Mouse (Mus musculus): ENCODE results near the gene Myocd. TPM values are rescaled to one million over a fixed set of nuclear protein-coding genes. Genes with fewer than 3 reads are reported as not detected.

Gene Myocd
- polyA plus RNA-seq, 1 experiment from 2014 or later: not detected

DNA sequence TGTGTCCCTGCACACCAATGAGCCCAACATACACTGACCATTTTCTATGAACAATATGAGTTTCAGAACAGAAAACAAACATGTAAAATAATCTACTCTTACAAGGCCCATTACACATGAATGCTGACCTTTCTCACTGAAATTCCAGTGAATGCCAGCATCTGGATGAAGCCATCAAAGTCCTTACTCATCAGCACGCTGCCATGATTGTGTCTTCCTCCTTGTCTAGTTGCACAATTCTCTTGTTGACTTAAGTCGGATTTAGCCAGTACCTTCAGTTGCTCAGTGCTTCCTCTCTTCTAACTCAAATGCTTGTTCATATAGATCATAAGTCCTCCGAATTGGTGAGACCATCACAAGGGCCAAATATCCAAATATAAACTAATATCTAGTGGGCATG, 130.8 kb downstream of the Myocd start:
- no peak overlapping the region for H3K4me2 ChIP-seq (ENCODE audit: low read length)
- no peaks in the 10 kb centered on the region for H3K36me3 ChIP-seq (ENCODE audit: control insufficient read depth, insufficient read depth, low read length)
- WGBS: 89% methylated on average over 3 of the region's 3 CpGs
- no peak overlapping the region for H3K4me3 ChIP-seq (ENCODE audit: low read depth, low read length)
- H3K9ac ChIP-seq (ENCODE audit: low read length): no peak overlapping the region
- no peak for DNase-seq (ENCODE audit: low spot score)
- H3K9me3 ChIP-seq (replicated peaks; ENCODE audit: control insufficient read depth, low read length): no peaks in the 10 kb centered on the region
- no peaks in the 10 kb centered on the region for H3K27me3 ChIP-seq (replicated peaks; ENCODE audit: control insufficient read depth, insufficient read depth, low read length)
- no peaks in the 10 kb centered on the region for H3K4me1 ChIP-seq (ENCODE audit: control insufficient read depth, insufficient read depth, low read length)
- ATAC-seq: no peak
- H3K27ac ChIP-seq (ENCODE audit: low read depth, low read length): no peak overlapping the region

DNA sequence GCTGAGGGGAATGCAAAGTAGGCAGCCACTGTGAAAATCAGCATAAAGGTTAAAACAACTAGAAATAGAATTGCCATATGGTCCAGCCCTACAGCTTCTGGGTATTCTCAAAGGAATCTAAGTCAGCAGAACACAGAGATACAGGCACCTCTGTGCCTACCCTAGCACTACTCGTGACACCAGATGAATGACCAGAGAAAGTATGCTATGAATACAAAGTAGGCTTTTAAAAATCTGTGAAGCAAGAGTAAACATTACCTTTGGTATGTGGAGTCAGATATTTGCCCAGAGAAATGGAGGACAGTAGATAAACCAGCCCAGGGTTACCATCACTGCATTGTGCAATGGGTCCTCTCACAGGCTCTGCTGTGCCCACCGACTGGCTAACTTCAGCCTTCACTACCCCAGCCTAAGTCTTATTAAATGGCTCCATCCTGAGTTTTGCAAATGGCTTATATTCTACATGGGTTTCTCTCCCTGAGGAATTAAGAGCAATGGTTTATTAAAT, 132.6 kb downstream of the Myocd start:
- Histone ChIP-seq H3K9ac (ENCODE audit: low read length) (no peak overlapping the region), H3K27me3 (replicated peaks; ENCODE audit: control insufficient read depth, insufficient read depth, low read length) (no peaks in the 10 kb centered on the region), H3K4me1 (ENCODE audit: control insufficient read depth, insufficient read depth, low read length) (no peaks in the 10 kb centered on the region), H3K36me3 (ENCODE audit: control insufficient read depth, insufficient read depth, low read length) (no peaks in the 10 kb centered on the region), H3K4me2 (ENCODE audit: low read length) (no peak overlapping the region), H3K9me3 (replicated peaks; ENCODE audit: control insufficient read depth, low read length) (no peaks in the 10 kb centered on the region), H3K4me3 (ENCODE audit: low read depth, low read length) (no peak overlapping the region), H3K27ac (ENCODE audit: low read depth, low read length) (no peak overlapping the region)
- WGBS: 72% methylated on average over 2 of the region's 2 CpGs
- DNase-seq (ENCODE audit: low spot score) (no peak), ATAC-seq (no peak)

GRCm38 (mm10) chr11:65135251-65135739, 134.5 kb downstream of the Myocd start:
- no peak for DNase-seq (ENCODE audit: low spot score)

DNA sequence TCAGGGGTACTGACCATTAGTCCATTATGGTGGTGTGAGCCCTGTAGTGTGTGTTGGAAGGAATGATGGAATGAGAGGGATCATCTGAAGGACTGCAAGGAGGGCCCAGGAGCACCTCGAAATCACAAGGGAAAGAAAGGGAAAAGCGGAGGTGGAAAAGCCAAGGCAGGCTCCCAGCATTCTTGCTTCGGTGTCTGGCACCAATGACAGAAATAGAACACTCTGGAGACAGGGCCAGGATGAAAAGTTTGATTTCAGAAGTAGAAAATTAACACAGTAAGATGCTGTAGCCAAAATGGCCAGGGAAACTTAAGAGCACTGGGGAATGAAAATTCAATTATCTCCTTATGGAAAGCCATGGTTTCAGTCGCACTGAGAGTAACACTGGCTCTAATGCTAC, 136.1 kb downstream of the Myocd start:
- 90% methylated on average over 4 of the region's 4 CpGs for WGBS

More at GRCm38 (mm10) chr11:65135251-65135739, 134.5 kb downstream of the Myocd start:
- Histone ChIP-seq H3K4me3 (ENCODE audit: low read depth, low read length) (no peak overlapping the region), H3K4me2 (ENCODE audit: low read length) (no peak overlapping the region), H3K27me3 (replicated peaks; ENCODE audit: control insufficient read depth, insufficient read depth, low read length) (no peaks in the 10 kb centered on the region), H3K9ac (ENCODE audit: low read length) (no peak overlapping the region), H3K4me1 (ENCODE audit: control insufficient read depth, insufficient read depth, low read length) (no peaks in the 10 kb centered on the region), H3K9me3 (replicated peaks; ENCODE audit: control insufficient read depth, low read length) (no peaks in the 10 kb centered on the region), H3K27ac (ENCODE audit: low read depth, low read length) (no peak overlapping the region), H3K36me3 (ENCODE audit: control insufficient read depth, insufficient read depth, low read length) (no peaks in the 10 kb centered on the region)
- WGBS: 85% methylated on average over 8 of the region's 8 CpGs
- no peak for ATAC-seq

GRCm38 (mm10) chr11:65129110-65129509, 140.7 kb downstream of the Myocd start:
- H3K4me2 ChIP-seq (ENCODE audit: low read length): no peak overlapping the region
- no peak for DNase-seq (ENCODE audit: low spot score)
- no peak overlapping the region for H3K4me3 ChIP-seq (ENCODE audit: low read depth, low read length)
- H3K36me3 ChIP-seq (ENCODE audit: control insufficient read depth, insufficient read depth, low read length): no peaks in the 10 kb centered on the region
- no peak overlapping the region for H3K9ac ChIP-seq (ENCODE audit: low read length)
- WGBS: 89% methylated on average over 4 of the region's 4 CpGs
- no peaks in the 10 kb centered on the region for H3K9me3 ChIP-seq (replicated peaks; ENCODE audit: control insufficient read depth, low read length)
- H3K27me3 ChIP-seq (replicated peaks; ENCODE audit: control insufficient read depth, insufficient read depth, low read length): no peaks in the 10 kb centered on the region
- H3K27ac ChIP-seq (ENCODE audit: low read depth, low read length): no peak overlapping the region
- no peak for ATAC-seq
- H3K4me1 ChIP-seq (ENCODE audit: control insufficient read depth, insufficient read depth, low read length): no peaks in the 10 kb centered on the region

More for the DNA sequence above, 136.1 kb downstream of the Myocd start:
- Histone ChIP-seq H3K4me2 (ENCODE audit: low read length) (no peak overlapping the region), H3K27ac (ENCODE audit: low read depth, low read length) (no peak overlapping the region), H3K4me1 (ENCODE audit: control insufficient read depth, insufficient read depth, low read length) (no peaks in the 10 kb centered on the region), H3K9ac (ENCODE audit: low read length) (no peak overlapping the region), H3K27me3 (replicated peaks; ENCODE audit: control insufficient read depth, insufficient read depth, low read length) (no peaks in the 10 kb centered on the region), H3K36me3 (ENCODE audit: control insufficient read depth, insufficient read depth, low read length) (no peaks in the 10 kb centered on the region), H3K4me3 (ENCODE audit: low read depth, low read length) (no peak overlapping the region), H3K9me3 (replicated peaks; ENCODE audit: control insufficient read depth, low read length) (no peaks in the 10 kb centered on the region)
- ATAC-seq (no peak), DNase-seq (ENCODE audit: low spot score) (no peak)

DNA sequence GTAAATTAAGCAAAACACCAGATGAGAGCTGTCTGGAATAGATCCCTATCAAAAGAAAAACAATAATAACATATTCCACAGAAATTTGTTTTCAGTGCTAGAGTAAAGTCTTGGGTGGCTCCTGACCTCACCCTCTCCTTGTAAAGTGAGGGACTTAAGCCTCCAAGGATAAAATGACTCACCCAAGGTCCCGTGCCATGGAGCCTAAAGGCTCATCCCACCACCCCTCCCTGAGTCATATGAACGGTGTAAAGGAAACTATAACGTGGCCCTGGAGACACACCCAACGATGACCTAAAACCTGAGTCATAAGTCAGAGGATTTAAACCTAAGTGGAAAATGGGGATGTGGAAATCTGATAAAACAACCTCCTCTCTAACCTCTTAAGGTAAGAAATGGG, 141.1 kb downstream of the Myocd start:
- no peak overlapping the region for H3K9ac ChIP-seq (ENCODE audit: low read length)
- H3K4me2 ChIP-seq (ENCODE audit: low read length): no peak overlapping the region
- no peaks in the 10 kb centered on the region for H3K36me3 ChIP-seq (ENCODE audit: control insufficient read depth, insufficient read depth, low read length)
- no peak overlapping the region for H3K4me3 ChIP-seq (ENCODE audit: low read depth, low read length)
- no peak for DNase-seq (ENCODE audit: low spot score)
- 98% methylated on average over 4 of the region's 4 CpGs for WGBS
- no peaks in the 10 kb centered on the region for H3K27me3 ChIP-seq (replicated peaks; ENCODE audit: control insufficient read depth, insufficient read depth, low read length)
- no peak for ATAC-seq
- H3K4me1 ChIP-seq (ENCODE audit: control insufficient read depth, insufficient read depth, low read length): no peaks in the 10 kb centered on the region
- no peaks in the 10 kb centered on the region for H3K9me3 ChIP-seq (replicated peaks; ENCODE audit: control insufficient read depth, low read length)
- no peak overlapping the region for H3K27ac ChIP-seq (ENCODE audit: low read depth, low read length)

DNA sequence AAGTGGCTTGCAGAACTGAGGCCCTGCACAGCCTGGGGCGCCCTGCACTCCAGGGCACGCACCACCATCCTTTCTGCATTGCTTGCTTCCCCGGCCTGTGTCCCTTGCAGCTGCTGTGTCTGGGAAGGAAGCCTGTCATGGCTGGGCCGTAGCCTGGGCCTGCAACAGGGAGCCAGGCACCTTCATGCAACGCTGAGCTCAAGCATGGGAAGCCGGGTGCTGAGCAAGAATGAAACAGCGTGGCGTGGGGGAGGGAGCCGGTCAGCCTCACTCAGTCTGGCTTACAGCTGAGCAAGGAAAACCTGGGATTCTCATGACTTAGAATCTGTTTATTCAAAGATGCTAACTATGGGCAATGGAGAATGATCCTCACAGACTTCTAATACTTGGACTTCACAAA, 143.2 kb downstream of the Myocd start:
- no peak overlapping the region for H3K9ac ChIP-seq (ENCODE audit: low read length)
- no peaks in the 10 kb centered on the region for H3K36me3 ChIP-seq (ENCODE audit: control insufficient read depth, insufficient read depth, low read length)
- no peak overlapping the region for H3K4me3 ChIP-seq (ENCODE audit: low read depth, low read length)
- H3K4me2 ChIP-seq (ENCODE audit: low read length): no peak overlapping the region
- ATAC-seq (no peak), DNase-seq (ENCODE audit: low spot score) (no peak)
- H3K27ac ChIP-seq (ENCODE audit: low read depth, low read length): no peak overlapping the region; the same call in 1 of the 2 replicates
- no peaks in the 10 kb centered on the region for H3K27me3 ChIP-seq (replicated peaks; ENCODE audit: control insufficient read depth, insufficient read depth, low read length)
- WGBS: 77% methylated on average over 9 of the region's 9 CpGs
- no peaks in the 10 kb centered on the region for H3K4me1 ChIP-seq (ENCODE audit: control insufficient read depth, insufficient read depth, low read length)
- H3K9me3 ChIP-seq (replicated peaks; ENCODE audit: control insufficient read depth, low read length): no peaks in the 10 kb centered on the region

Other genes with a start within 250 kb of the Myocd start
- not detected in 2 replicates for gene 1700086D15Rik, start 110.1 kb downstream of the Myocd start, polyA plus RNA-seq (2014; fragmentation: Nextera tagmentation; extraction: Ambion mirVana)
- 8.5 and 10.6 TPM in 2 replicates for gene Arhgap44, start 107.0 kb downstream of the Myocd start, polyA plus RNA-seq (2014; fragmentation: Nextera tagmentation; extraction: Ambion mirVana)